Mouse (Mus musculus): Measurements from ENCODE around the gene Fndc10. TPM values are rescaled to one million over a fixed set of nuclear protein-coding genes. Genes with fewer than 3 reads are reported as not detected.
"Not testable (repeated sequence)": the region's sequence is repeated elsewhere in the genome, so short reads cannot be mapped to it uniquely, and the experiment has no call there.

Gene Fndc10
- polyA plus RNA-seq, 1 experiment from 2014 or later: 2.6 TPM

- Histone ChIP-seq H3K36me3 (peaks cover 71% of the 10 kb centered on the region), H3K27me3 (ENCODE audit: low read depth, poor library complexity, severe bottlenecking) (no peaks in the 10 kb centered on the region), H3K9me3 (replicated peaks) (no peaks in the 10 kb centered on the region), H3K4me3 (peak within 1 kb of the TSS; percentile 82), H3K4me1 (peaks cover 41% of the 10 kb centered on the region), H3K27ac (peak within 1 kb of the TSS; percentile 92)
- peak; percentile 91 for DNase-seq (ENCODE audit: low spot score)
- under 1% methylated on average over 31 of the region's 35 CpGs for WGBS
Observed at GRCm38 (mm10) chr4:155734350-155734941, 40.3 kb downstream of the Fndc10 start, which contains the start of gene Tmem240. Gene Tmem240, plus strand, starts transcription at chr4:155734800.

- peaks cover 72% of the 10 kb centered on the region for H3K36me3 ChIP-seq
- WGBS: under 1% methylated on average over 69 of the region's 79 CpGs
Observed at GRCm38 (mm10) chr4:155734951-155735702, 41.0 kb downstream of the Fndc10 start.

GRCm38 (mm10) chr4:155735788-155736187 lies 41.6 kb downstream of the Fndc10 start:
- 77% methylated on average over 5 of the region's 5 CpGs for WGBS
- H3K4me1 ChIP-seq: peaks cover 41% of the 10 kb centered on the region
- H3K4me3 ChIP-seq: peak overlapping the region; percentile 82
- H3K36me3 ChIP-seq: peaks cover 76% of the 10 kb centered on the region
- no peaks in the 10 kb centered on the region for H3K27me3 ChIP-seq (ENCODE audit: low read depth, poor library complexity, severe bottlenecking)
- peak overlapping the region; percentile 92 for H3K27ac ChIP-seq
- no peaks in the 10 kb centered on the region for H3K9me3 ChIP-seq (replicated peaks)
- DNase-seq (ENCODE audit: low spot score): no peak

More at GRCm38 (mm10) chr4:155734951-155735702, 41.0 kb downstream of the Fndc10 start:
- Histone ChIP-seq H3K4me1 (peaks cover 41% of the 10 kb centered on the region), H3K9me3 (replicated peaks) (no peaks in the 10 kb centered on the region), H3K27ac (peak overlapping the region; percentile 92), H3K4me3 (peak overlapping the region; percentile 82), H3K27me3 (ENCODE audit: low read depth, poor library complexity, severe bottlenecking) (no peaks in the 10 kb centered on the region)
- DNase-seq (ENCODE audit: low spot score): peak; percentile 69

GRCm38 (mm10) chr4:155736421-155736820 lies 42.3 kb downstream of the Fndc10 start:
- 89% methylated on average over 5 of the region's 5 CpGs for WGBS
- Histone ChIP-seq H3K9me3 (replicated peaks) (no peaks in the 10 kb centered on the region), H3K27me3 (ENCODE audit: low read depth, poor library complexity, severe bottlenecking) (no peaks in the 10 kb centered on the region), H3K4me1 (peaks cover 41% of the 10 kb centered on the region), H3K27ac (no peak overlapping the region), H3K36me3 (peaks cover 76% of the 10 kb centered on the region), H3K4me3 (0 out of 2 replicates have a peak overlapping the region, but pooled peaks have one; percentile 82)
- no peak for DNase-seq (ENCODE audit: low spot score)

GRCm38 (mm10) chr4:155738262-155738661 lies 44.1 kb downstream of the Fndc10 start:
- Histone ChIP-seq H3K36me3 (peaks cover 76% of the 10 kb centered on the region), H3K27ac (no peak overlapping the region), H3K27me3 (ENCODE audit: low read depth, poor library complexity, severe bottlenecking) (no peaks in the 10 kb centered on the region), H3K4me1 (peaks cover 40% of the 10 kb centered on the region), H3K9me3 (replicated peaks) (no peaks in the 10 kb centered on the region), H3K4me3 (no peak overlapping the region)
- DNase-seq (ENCODE audit: low spot score): no peak
- 71% methylated on average over 8 of the region's 8 CpGs for WGBS

GRCm38 (mm10) chr4:155739152-155739551 lies 45.0 kb downstream of the Fndc10 start:
- no peak for DNase-seq (ENCODE audit: low spot score)
- H3K4me1 ChIP-seq: peaks cover 31% of the 10 kb centered on the region
- no peak overlapping the region for H3K4me3 ChIP-seq
- no peak overlapping the region for H3K27ac ChIP-seq
- WGBS: 84% methylated on average over 6 of the region's 6 CpGs
- H3K27me3 ChIP-seq (ENCODE audit: low read depth, poor library complexity, severe bottlenecking): no peaks in the 10 kb centered on the region
- no peaks in the 10 kb centered on the region for H3K9me3 ChIP-seq (replicated peaks)
- peaks cover 83% of the 10 kb centered on the region for H3K36me3 ChIP-seq

GRCm38 (mm10) chr4:155739741-155740636 lies 45.8 kb downstream of the Fndc10 start:
- no peaks in the 10 kb centered on the region for H3K9me3 ChIP-seq (replicated peaks)
- peaks cover 86% of the 10 kb centered on the region for H3K36me3 ChIP-seq
- peaks cover 23% of the 10 kb centered on the region for H3K4me1 ChIP-seq
- no peak overlapping the region for H3K27ac ChIP-seq
- H3K4me3 ChIP-seq: no peak overlapping the region
- no peaks in the 10 kb centered on the region for H3K27me3 ChIP-seq (ENCODE audit: low read depth, poor library complexity, severe bottlenecking)
- 84% methylated on average over 37 of the region's 37 CpGs for WGBS
- DNase-seq (ENCODE audit: low spot score): no peak

GRCm38 (mm10) chr4:155740681-155741080 lies 46.5 kb downstream of the Fndc10 start:
- Histone ChIP-seq H3K4me1 (peaks cover 18% of the 10 kb centered on the region), H3K36me3 (peaks cover 93% of the 10 kb centered on the region)
- not testable (repeated sequence) for H3K27ac ChIP-seq; H3K4me3 ChIP-seq; H3K9me3 ChIP-seq (replicated peaks); DNase-seq (ENCODE audit: low spot score); H3K27me3 ChIP-seq (ENCODE audit: low read depth, poor library complexity, severe bottlenecking)
- 90% methylated on average over 10 of the region's 10 CpGs for WGBS

- no peaks in the 10 kb centered on the region for H3K27me3 ChIP-seq (ENCODE audit: low read depth, poor library complexity, severe bottlenecking)
- no peak overlapping the region for H3K27ac ChIP-seq
- H3K4me3 ChIP-seq: no peak overlapping the region
- H3K9me3 ChIP-seq (replicated peaks): no peaks in the 10 kb centered on the region
- no peak for DNase-seq (ENCODE audit: low spot score)
- H3K4me1 ChIP-seq: peaks cover 9% of the 10 kb centered on the region
- peaks cover 99% of the 10 kb centered on the region for H3K36me3 ChIP-seq
- WGBS: 92% methylated on average over 5 of the region's 5 CpGs
Observed at GRCm38 (mm10) chr4:155742684-155743083, 48.5 kb downstream of the Fndc10 start.

- Histone ChIP-seq H3K27me3 (ENCODE audit: low read depth, poor library complexity, severe bottlenecking) (no peaks in the 10 kb centered on the region), H3K4me3 (no peak overlapping the region), H3K27ac (no peak overlapping the region), H3K36me3 (peaks cover 99% of the 10 kb centered on the region), H3K9me3 (replicated peaks) (no peaks in the 10 kb centered on the region), H3K4me1 (no peaks in the 10 kb centered on the region)
- no peak for DNase-seq (ENCODE audit: low spot score)
- 94% methylated on average over 8 of the region's 8 CpGs for WGBS
Observed at GRCm38 (mm10) chr4:155744474-155744873, 50.3 kb downstream of the Fndc10 start.

- no peaks in the 10 kb centered on the region for H3K4me1 ChIP-seq
- DNase-seq (ENCODE audit: low spot score): no peak
- no peak overlapping the region for H3K4me3 ChIP-seq
- no peaks in the 10 kb centered on the region for H3K9me3 ChIP-seq (replicated peaks)
- 95% methylated on average over 5 of the region's 5 CpGs for WGBS
- no peak overlapping the region for H3K27ac ChIP-seq
- no peaks in the 10 kb centered on the region for H3K27me3 ChIP-seq (ENCODE audit: low read depth, poor library complexity, severe bottlenecking)
- peaks cover 99% of the 10 kb centered on the region for H3K36me3 ChIP-seq
Observed at GRCm38 (mm10) chr4:155745136-155745535, 51.0 kb downstream of the Fndc10 start.

Data from limb, embryonic 10.5 days (tissue).